Mouse (Mus musculus): ENCODE measurements around the gene Serf1. TPM values are rescaled to one million over a fixed set of nuclear protein-coding genes. Genes with fewer than 3 reads are reported as not detected.

Gene Serf1
- polyA plus RNA-seq (2015; fragmentation: Nextera tagmentation; extraction: Ambion mirVana): 133 and 194 TPM in 2 replicates

DNA sequence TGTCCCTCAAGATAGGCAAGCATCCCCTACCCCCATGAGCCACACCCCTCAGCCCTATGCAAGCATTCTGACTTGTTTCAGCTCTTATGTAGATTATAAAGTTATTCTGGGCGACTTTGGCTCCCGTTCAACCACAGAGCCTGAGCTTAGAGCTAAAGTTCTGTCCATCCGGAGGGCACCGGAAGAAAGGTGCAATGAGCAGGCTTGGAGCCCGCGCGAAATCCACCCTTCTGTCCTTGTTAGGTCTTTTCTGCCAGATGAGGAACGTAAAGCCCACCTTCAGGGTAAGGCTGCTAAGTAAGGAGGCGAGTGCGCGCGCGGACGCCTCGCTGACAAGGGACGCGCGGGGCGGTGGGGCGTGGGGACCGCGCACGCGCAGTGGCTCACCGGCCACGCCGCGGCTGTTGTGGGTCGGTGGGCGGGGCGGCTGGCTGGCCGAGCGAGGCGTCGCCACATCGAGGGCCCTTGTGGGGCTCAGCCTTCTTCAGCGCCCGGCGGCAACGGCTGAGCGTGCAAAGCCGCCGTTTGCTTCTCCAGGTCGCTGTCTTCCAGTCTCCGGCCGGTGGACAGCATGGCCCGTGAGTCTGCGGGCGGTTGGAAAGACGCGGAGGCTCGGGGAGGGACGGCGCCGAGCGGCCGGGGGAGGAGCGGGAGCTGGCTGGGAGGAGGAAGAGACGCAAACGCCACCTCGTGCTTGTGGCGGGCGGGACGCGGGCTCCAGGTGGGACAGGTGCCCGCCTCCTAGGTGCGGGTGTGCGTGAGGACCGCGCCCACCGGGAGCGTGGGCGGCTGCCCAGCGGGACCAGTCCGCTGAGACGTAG lies at the start of gene Serf1:
Gene Serf1, plus strand, starts transcription at position 361 of the 821 bp plus-strand sequence.

DNA sequence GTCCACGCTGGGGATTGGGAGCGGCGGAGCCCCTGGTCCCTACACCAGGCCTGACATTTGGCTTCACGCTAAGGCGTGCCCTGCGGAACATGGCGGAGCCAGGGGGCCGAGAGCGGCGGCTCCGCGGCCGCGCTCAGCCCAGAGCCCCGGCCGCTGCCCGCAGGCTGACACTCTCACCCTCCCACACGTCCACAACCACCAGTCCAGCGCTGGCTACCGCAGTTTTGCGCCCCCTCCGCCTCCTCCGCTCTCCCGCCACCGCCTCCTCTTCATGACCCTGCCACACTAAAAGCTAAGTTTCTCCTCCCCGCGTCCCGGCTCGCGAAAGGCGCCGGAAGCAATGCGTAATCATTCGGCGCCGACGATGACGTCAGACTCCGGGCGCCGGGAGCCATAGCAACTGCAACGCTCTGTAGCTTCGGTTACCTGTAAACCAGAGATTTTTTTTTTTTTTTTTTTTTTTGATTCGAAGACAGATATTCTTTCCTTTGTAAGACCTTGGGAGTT lies 4.0 kb upstream of the Serf1 start, which contains the start of gene Bdp1:
Gene Bdp1, minus strand, starts transcription at position 323 of the 507 bp plus-strand sequence.

DNA sequence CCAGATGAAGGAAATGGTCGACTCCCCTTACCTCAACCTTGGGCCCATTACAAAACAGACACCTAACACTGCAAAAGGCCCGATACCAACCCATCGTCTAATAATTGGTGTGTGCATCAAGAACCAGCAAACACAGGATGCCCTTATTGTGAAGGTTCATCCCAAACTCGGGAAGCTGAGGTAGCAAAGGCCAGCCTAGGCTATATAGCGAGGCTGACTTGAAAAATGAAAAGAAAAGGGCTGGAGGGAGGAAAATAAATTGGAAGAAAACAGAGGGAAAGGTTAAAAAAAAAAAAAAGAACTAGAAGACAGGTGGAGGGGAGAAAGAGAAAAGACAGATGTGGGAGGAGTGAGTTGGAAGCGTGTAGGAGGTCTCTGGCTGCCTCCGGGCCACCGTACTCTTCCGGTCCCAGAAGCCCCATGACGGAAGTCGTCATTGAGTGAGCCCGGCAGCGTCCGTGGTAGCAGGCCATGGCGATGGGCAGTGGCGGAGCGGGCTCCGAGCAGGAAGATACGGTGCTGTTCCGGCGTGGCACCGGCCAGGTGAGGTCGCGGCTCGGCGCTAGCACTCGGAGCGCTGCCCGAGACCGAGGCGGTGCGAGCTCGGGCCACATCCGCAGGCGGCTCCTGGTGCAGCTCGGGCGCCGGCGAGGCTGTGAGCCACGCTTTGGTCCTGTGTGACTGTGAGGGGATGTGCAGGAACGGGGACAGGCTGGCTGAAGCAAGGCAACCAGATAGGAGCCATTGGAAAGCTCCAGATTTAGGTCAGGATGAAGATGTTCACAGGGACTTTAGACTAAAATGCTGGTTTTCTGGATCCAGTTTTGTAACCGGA lies 16.8 kb downstream of the Serf1 start, which contains the start of gene Smn1:
Gene Smn1, plus strand, starts transcription at position 430 of the 835 bp plus-strand sequence.

Other genes with a start within 250 kb of the Serf1 start
- gene Cartpt, start 206.9 kb upstream of the Serf1 start, polyA plus RNA-seq (2015; fragmentation: Nextera tagmentation; extraction: Ambion mirVana): 74.7 and 117 TPM in 2 replicates
- gene Mccc2, start 92.4 kb upstream of the Serf1 start, polyA plus RNA-seq (2015; fragmentation: Nextera tagmentation; extraction: Ambion mirVana): 24.8 and 38.8 TPM in 2 replicates
- gene Bdp1, start 3.9 kb upstream of the Serf1 start, polyA plus RNA-seq (2015; fragmentation: Nextera tagmentation; extraction: Ambion mirVana): 11.0 and 15.8 TPM in 2 replicates
- 30.2 and 37.2 TPM in 2 replicates for gene Smn1, start 16.8 kb downstream of the Serf1 start, polyA plus RNA-seq (2015; fragmentation: Nextera tagmentation; extraction: Ambion mirVana)
- 0.65 and 0.87 TPM in 2 replicates for gene Naip2, start 94.1 kb downstream of the Serf1 start, polyA plus RNA-seq (2015; fragmentation: Nextera tagmentation; extraction: Ambion mirVana)
- gene Naip5, start 138.3 kb downstream of the Serf1 start, polyA plus RNA-seq (2015; fragmentation: Nextera tagmentation; extraction: Ambion mirVana): 2.7 and 6.2 TPM in 2 replicates
- 0.14 and 0.21 TPM in 2 replicates for gene Naip6, start 209.7 kb downstream of the Serf1 start, polyA plus RNA-seq (2015; fragmentation: Nextera tagmentation; extraction: Ambion mirVana)